Mouse (Mus musculus) right cerebral cortex, adult 18-20 months (tissue): ENCODE results near the gene H2-T23.
"Not testable (repeated sequence)": the region's sequence is repeated elsewhere in the genome, so short reads cannot be mapped to it uniquely, and the experiment has no call there.

Experiments used
- DNase-seq: peaks from one replicate; pipeline ENCODE4 v3.0.0; 2022; ENCODE audit warnings: mixed read lengths

The H2-T23 gene

GRCm38 (mm10) chr17:36022922-36023321 lies 9.7 kb downstream of the H2-T23 start:
- no peak for DNase-seq

- no peak for DNase-seq
Observed at GRCm38 (mm10) chr17:36022098-36022497, 10.6 kb downstream of the H2-T23 start.

- no peak for DNase-seq
Observed at GRCm38 (mm10) chr17:36021309-36021708, 11.3 kb downstream of the H2-T23 start.

GRCm38 (mm10) chr17:36020191-36021073 lies 12.2 kb downstream of the H2-T23 start, which contains the start of gene H2-T24:
TSS of gene H2-T24 (minus strand) at chr17:36020560.
- DNase-seq = no peak

- no peak for DNase-seq
Observed at GRCm38 (mm10) chr17:36019519-36019918, 13.1 kb downstream of the H2-T23 start.

GRCm38 (mm10) chr17:36018979-36019378 lies 13.7 kb downstream of the H2-T23 start:
- no peak for DNase-seq

GRCm38 (mm10) chr17:36017046-36017445 lies 15.6 kb downstream of the H2-T23 start:
- DNase-seq = no peak

- DNase-seq = no peak
Observed at GRCm38 (mm10) chr17:36014977-36015376, 17.7 kb downstream of the H2-T23 start.

- DNase-seq = not testable (repeated sequence)
Observed at GRCm38 (mm10) chr17:36004409-36004808, 28.2 kb downstream of the H2-T23 start.

- DNase-seq = no peak
Observed at GRCm38 (mm10) chr17:36003331-36003730, 29.3 kb downstream of the H2-T23 start.

GRCm38 (mm10) chr17:36001966-36002365 lies 30.7 kb downstream of the H2-T23 start:
- peak; percentile 70 for DNase-seq

- peak; percentile 57 for DNase-seq
Observed at GRCm38 (mm10) chr17:36001121-36001897, 31.3 kb downstream of the H2-T23 start.

GRCm38 (mm10) chr17:36000349-36000748 lies 32.3 kb downstream of the H2-T23 start:
- no peak for DNase-seq

- no peak for DNase-seq
Observed at GRCm38 (mm10) chr17:35999356-35999755, 33.3 kb downstream of the H2-T23 start.

GRCm38 (mm10) chr17:35998545-35999305 lies 33.9 kb downstream of the H2-T23 start:
- no peak for DNase-seq

- no peak for DNase-seq
Observed at GRCm38 (mm10) chr17:35997713-35998510, 34.7 kb downstream of the H2-T23 start.

- peak; percentile 93 for DNase-seq
Observed at GRCm38 (mm10) chr17:35996949-35997348, 35.7 kb downstream of the H2-T23 start.

- no peak for DNase-seq
Observed at GRCm38 (mm10) chr17:35994879-35995240, 37.8 kb downstream of the H2-T23 start.

- peak; percentile 86 for DNase-seq
Observed at GRCm38 (mm10) chr17:35994175-35994878, 38.3 kb downstream of the H2-T23 start.

GRCm38 (mm10) chr17:35993675-35994074 lies 39.0 kb downstream of the H2-T23 start:
- peak; percentile 81 for DNase-seq

GRCm38 (mm10) chr17:35991781-35992180 lies 40.9 kb downstream of the H2-T23 start:
- DNase-seq = no peak
